Mouse (Mus musculus): ENCODE measurements at regions not wholly inside any gene's neighbourhood (a gene's known extent, or its start where the extent isn't known, plus 50 kb on each side); places are given as distances from the start of the nearest gene placed in this dataset.

DNA sequence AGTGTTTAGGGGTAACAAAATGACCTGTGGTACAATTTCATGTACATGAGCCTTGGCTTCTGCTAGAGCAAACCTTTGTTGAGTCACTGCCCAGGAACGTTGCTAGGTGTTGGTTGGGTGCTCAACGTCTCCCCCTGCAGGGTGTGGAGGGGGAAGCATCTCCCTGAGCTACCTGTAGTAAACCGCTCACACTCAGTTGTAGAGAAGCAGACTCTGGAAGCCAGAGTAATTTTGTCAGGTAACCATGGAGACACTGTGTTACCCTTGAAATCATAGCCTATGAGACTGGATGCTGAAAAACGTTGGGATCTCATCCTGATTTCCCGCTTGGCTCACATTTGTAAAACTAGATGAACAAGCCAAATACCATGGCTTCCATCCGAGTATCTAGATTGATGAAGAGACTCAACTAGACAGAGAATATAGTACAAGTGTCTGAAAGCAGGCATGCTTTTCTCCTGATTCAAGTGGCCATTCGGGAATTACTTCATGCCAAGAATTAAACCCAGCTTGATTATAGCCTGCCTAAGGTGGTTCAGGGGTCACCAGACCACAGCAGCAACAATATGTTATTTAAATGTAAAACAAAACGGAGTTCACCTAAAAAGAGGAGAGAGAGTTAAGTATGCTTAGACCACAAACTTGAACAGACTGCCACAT is 63.7 kb upstream of the Ctla4 start:
- no peaks in the 10 kb centered on the region for H3K27me3 ChIP-seq (ENCODE audit: control insufficient read depth, insufficient read depth, low read length)
- H3K27ac ChIP-seq (ENCODE audit: insufficient read depth, low read length): no peak overlapping the region
- TF ChIP-seq POLR2A (IDR thresholded peaks at IDR 0.05; ENCODE audit: borderline replicate concordance, insufficient read depth, low read length) (no peak), CTCF (IDR thresholded peaks at IDR 0.05; ENCODE audit: borderline replicate concordance, insufficient read depth, low read depth, low read length) (peak; percentile 30; the same call in 1 of the 2 replicates)
- DNase-seq: peak in 1 of 2 experiments; percentile 17
- H3K4me3 ChIP-seq (replicated peaks; ENCODE audit: insufficient read depth, low read depth, low read length): no peak overlapping the region
- WGBS: 58% methylated on average over 8 of the region's 8 CpGs
- H3K4me1 ChIP-seq (ENCODE audit: control insufficient read depth, insufficient read depth, low read length): no peaks in the 10 kb centered on the region

DNA sequence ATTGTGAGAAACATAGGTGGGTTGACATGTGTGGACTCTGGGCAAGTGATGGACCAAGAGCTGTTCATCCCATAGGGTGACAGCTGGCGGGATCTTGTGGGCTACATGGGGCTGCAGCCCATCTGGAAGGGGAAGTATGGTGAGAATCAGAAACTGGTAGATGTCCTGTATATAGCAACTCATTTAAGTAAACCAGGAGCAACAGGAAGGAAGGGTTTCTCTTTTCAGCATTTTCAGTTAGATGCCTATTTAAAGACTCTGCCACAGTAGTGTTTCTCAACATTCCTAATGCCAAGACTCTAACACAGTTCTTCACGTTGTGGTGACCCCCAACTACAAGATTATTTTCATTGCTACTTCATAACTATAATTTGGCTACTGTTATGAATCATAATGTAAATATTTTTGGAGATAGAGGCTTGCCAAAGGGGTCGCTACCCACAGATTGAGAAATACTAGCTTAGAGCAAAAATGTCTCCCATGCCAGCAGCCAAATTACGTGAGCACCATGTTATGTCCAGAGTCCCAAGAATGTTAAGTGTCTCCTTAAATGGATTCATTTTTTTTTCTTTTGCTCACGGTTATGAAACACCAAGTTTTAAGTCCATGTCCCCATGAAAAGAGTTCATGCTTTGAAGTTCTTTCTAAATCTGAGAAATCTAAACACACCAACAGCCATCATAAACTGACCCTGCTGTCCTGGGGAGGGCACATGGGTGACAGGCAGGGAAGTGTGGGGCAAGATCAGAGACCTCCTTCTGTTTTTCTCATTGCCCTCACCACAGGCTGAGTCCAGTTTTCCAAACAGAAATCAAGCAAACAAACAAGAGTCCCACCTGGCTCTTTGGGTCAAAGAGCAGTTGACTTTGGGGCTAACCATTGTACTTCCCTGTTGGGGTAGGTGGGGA is 62.3 kb upstream of the Ctla4 start:
- H3K27ac ChIP-seq (ENCODE audit: insufficient read depth, low read length): no peak overlapping the region
- no peaks in the 10 kb centered on the region for H3K4me1 ChIP-seq (ENCODE audit: control insufficient read depth, insufficient read depth, low read length)
- no peak overlapping the region for H3K4me3 ChIP-seq (replicated peaks; ENCODE audit: insufficient read depth, low read depth, low read length)
- no peaks in the 10 kb centered on the region for H3K27me3 ChIP-seq (ENCODE audit: control insufficient read depth, insufficient read depth, low read length)
- TF ChIP-seq CTCF (IDR thresholded peaks at IDR 0.05; ENCODE audit: borderline replicate concordance, insufficient read depth, low read depth, low read length): no peak
- TF ChIP-seq POLR2A (IDR thresholded peaks at IDR 0.05; ENCODE audit: borderline replicate concordance, insufficient read depth, low read length): no peak
- DNase-seq: no peak
- 87% methylated on average over 5 of the region's 5 CpGs for WGBS

DNA sequence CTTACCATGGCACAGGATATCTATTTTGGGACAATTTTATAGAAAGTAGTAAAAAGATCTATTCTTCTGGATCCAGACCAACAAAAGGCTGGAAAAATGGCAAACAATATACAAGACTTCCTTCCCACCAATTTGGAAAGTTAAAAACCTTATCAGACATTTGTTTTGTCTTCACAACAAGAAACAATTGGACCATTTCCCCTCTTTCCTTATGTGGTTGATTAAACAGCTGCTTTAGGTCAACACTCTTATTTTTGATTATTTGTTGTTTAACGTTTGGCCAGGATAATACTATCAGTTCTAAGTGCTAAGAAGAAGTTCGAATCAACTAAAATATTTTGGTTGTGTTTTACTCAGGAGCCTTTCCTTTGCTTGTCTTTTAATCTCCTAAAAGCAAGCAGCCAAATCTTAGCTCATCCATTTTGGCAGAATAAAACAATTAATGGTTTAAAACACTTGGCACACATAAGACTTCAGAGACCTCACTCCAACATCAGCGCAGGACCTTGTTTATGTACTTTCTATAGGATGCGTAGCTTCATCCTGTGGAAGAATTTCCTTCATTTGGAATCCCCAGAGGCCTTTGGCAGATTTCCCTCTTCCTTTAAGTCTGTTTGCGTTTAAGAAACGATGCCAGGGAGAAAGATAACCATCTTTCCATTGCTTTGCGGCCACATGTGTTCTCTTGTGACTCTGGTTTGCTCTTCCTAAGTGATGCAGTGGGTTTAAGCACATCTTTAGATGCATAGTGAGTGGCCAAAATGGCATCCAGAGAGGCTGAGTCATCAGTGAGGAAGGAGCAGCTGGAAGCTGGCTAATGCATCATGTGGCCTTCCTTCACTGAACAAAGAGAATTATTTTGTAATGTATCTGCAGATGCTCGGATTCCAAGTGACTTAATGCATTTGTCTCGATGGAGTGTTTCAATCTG is 61.3 kb upstream of the Ctla4 start:
- Histone ChIP-seq H3K27me3 (ENCODE audit: control insufficient read depth, insufficient read depth, low read length) (no peaks in the 10 kb centered on the region), H3K4me3 (replicated peaks; ENCODE audit: insufficient read depth, low read depth, low read length) (no peak overlapping the region), H3K4me1 (ENCODE audit: control insufficient read depth, insufficient read depth, low read length) (no peaks in the 10 kb centered on the region), H3K27ac (ENCODE audit: insufficient read depth, low read length) (no peak overlapping the region)
- TF ChIP-seq POLR2A (IDR thresholded peaks at IDR 0.05; ENCODE audit: borderline replicate concordance, insufficient read depth, low read length): no peak
- 61% methylated on average over 9 of the region's 9 CpGs for WGBS
- no peak for DNase-seq

DNA sequence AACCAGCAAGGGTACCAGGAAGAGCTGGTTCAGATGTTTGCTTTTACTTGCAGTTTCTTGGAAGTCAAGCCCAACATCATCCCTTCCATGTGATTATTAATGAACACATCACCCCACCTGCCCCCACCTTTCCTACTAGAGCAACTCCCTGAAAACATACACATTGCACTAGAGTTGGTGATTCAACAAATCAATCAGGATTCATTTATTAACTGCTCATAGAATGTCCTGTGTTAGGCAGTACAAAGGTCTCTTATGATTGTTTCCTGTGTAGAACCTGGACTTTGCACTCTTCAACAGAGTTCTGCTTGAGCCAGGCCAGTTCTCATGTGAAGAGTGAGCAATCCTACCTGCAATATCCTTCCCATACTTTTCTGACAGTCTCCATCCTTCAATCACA is 59.8 kb upstream of the Ctla4 start:
- no peak for TF ChIP-seq CTCF (IDR thresholded peaks at IDR 0.05; ENCODE audit: borderline replicate concordance, insufficient read depth, low read depth, low read length)
- no peak for TF ChIP-seq POLR2A (IDR thresholded peaks at IDR 0.05; ENCODE audit: borderline replicate concordance, insufficient read depth, low read length)
- no peaks in the 10 kb centered on the region for H3K4me1 ChIP-seq (ENCODE audit: control insufficient read depth, insufficient read depth, low read length)
- no peak for DNase-seq
- H3K4me3 ChIP-seq (replicated peaks; ENCODE audit: insufficient read depth, low read depth, low read length): no peak overlapping the region
- H3K27me3 ChIP-seq (ENCODE audit: control insufficient read depth, insufficient read depth, low read length): no peaks in the 10 kb centered on the region
- no peak overlapping the region for H3K27ac ChIP-seq (ENCODE audit: insufficient read depth, low read length)

DNA sequence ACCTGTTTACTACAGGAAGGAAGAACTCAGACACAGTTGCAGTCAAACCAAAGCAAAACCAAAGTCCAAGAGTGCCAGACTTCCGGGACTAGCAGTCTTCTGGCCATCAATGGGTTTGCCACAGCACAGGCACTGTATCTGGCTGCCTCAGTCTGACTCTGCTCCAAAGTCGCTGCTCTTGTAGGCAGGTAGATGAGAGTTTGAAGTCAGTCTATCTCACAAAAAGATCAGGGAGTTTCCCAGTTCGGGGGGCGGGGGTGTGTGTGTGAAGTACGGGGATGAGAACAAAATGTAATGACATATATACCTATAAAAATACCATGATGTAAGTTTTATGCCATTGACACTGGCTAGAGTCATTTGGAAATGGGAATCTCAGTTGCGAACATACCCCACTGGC is 58.6 kb upstream of the Ctla4 start:
- Histone ChIP-seq H3K27me3 (ENCODE audit: control insufficient read depth, insufficient read depth, low read length) (no peaks in the 10 kb centered on the region), H3K27ac (ENCODE audit: insufficient read depth, low read length) (no peak overlapping the region)
- WGBS: 92% methylated on average over 6 of the region's 6 CpGs

DNA sequence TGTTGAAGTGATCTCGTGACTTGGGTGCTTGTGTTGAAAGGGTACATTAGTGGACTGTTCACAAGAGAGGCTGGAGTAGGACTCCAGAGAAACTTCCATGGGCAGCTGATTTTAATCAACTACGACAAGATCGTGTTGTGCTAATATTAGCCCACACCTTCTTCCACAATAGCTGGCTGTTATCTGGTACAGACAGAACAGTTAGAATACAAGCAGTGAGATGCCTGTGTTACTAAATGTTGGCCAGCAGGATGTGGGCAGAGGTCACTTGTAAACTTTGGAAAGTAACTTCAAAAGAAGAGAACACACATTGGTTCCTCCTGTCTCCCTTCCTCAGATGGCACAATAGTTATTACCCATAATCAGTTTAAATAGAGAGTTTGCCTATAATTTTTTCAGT is 57.0 kb upstream of the Ctla4 start:
- no peak overlapping the region for H3K4me3 ChIP-seq (replicated peaks; ENCODE audit: insufficient read depth, low read depth, low read length)
- H3K27ac ChIP-seq (ENCODE audit: insufficient read depth, low read length): no peak overlapping the region
- 78% methylated on average over 3 of the region's 3 CpGs for WGBS
- TF ChIP-seq POLR2A (IDR thresholded peaks at IDR 0.05; ENCODE audit: borderline replicate concordance, insufficient read depth, low read length) (no peak), CTCF (IDR thresholded peaks at IDR 0.05; ENCODE audit: borderline replicate concordance, insufficient read depth, low read depth, low read length) (no peak)
- DNase-seq: no peak
- no peaks in the 10 kb centered on the region for H3K27me3 ChIP-seq (ENCODE audit: control insufficient read depth, insufficient read depth, low read length)
- no peaks in the 10 kb centered on the region for H3K4me1 ChIP-seq (ENCODE audit: control insufficient read depth, insufficient read depth, low read length)

More for the DNA sequence above, 58.6 kb upstream of the Ctla4 start:
- H3K4me1 ChIP-seq (ENCODE audit: control insufficient read depth, insufficient read depth, low read length): no peaks in the 10 kb centered on the region
- no peak for TF ChIP-seq POLR2A (IDR thresholded peaks at IDR 0.05; ENCODE audit: borderline replicate concordance, insufficient read depth, low read length)
- TF ChIP-seq CTCF (IDR thresholded peaks at IDR 0.05; ENCODE audit: borderline replicate concordance, insufficient read depth, low read depth, low read length): no peak
- no peak overlapping the region for H3K4me3 ChIP-seq (replicated peaks; ENCODE audit: insufficient read depth, low read depth, low read length)
- no peak for DNase-seq

DNA sequence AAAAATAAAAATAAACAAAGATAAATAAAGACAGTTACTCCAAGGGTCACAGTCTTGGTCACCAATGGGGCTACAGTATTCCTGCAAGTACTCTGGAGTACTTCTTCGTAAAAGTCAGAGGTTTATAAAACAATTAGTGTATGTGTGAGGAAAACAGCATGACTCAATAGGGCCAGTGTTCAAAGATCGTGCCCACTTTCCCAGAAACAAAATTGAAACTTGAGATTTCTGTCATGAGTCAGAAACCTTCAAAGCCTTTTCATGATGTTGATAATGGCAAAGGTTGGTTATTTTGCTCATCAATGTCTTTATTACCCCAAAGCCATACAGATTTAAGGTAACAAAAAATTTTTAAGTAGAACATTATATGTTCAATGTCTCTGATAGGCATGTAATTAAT is 53.1 kb upstream of the Ctla4 start:
- TF ChIP-seq CTCF (IDR thresholded peaks at IDR 0.05; ENCODE audit: borderline replicate concordance, insufficient read depth, low read depth, low read length) (no peak), POLR2A (IDR thresholded peaks at IDR 0.05; ENCODE audit: borderline replicate concordance, insufficient read depth, low read length) (no peak)
- no peak for DNase-seq
- H3K4me3 ChIP-seq (replicated peaks; ENCODE audit: insufficient read depth, low read depth, low read length): no peak overlapping the region
- H3K27ac ChIP-seq (ENCODE audit: insufficient read depth, low read length): no peak overlapping the region
- WGBS: 65% methylated on average over 2 of the region's 2 CpGs
- no peaks in the 10 kb centered on the region for H3K4me1 ChIP-seq (ENCODE audit: control insufficient read depth, insufficient read depth, low read length)
- H3K27me3 ChIP-seq (ENCODE audit: control insufficient read depth, insufficient read depth, low read length): no peaks in the 10 kb centered on the region
